Mouse (Mus musculus): ENCODE measurements around the gene Hspd1.

The Hspd1 gene

DNA sequence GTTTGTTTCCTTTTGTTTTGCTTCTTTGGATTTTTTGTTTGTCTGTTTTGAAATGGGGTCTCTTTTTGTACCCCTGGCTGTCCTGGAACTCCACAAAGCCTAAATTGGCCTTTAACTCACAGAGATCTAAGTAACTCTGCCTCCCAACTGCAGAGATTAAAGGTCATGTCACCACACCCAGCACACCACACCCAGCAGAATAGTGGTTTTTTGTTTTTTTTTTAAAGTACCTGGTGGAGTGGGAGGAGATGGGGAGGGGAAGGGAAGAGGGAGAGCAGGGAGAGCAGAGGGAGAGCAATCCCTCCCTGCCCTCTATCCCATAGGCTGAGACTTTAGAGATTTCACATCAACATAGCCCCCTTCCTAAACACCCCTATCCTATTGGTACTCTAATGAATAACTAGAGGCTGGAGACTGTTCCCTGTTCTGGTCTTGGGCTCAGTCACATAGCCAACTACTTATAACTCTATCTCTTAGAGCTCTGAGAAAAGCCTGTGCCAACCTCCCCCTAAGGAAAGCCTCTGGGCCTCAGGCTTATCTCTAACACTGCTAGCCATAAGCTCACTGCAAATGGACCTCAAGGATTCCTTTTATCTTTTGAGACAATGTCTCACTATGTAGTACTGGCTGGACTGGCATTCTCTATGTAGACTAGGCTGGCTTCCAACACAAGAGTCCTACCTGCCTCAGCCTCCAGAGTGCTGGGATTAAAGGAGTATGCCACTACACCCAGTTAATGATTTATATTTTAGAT is 56.8 kb downstream of the Hspd1 start:
- no peak for DNase-seq

DNA sequence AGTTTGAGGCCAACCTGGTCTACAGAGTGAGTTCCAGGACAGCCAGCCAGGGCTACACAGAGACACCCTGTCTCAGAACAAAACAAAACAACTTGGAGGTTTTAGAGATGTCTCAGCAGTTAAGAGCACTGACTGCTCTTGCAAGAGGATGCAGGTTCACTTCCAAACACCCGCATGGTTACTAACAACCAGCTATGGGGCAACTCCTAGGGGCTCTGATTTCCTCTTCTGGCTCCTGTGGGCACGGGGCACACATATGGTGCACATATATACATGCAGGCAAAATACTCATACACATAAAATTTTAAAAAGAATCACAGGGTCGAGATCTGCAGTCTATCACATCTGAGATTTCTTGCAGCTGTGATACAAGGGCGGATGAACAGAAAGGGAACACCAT is 58.6 kb downstream of the Hspd1 start:
- DNase-seq, result no peak

DNA sequence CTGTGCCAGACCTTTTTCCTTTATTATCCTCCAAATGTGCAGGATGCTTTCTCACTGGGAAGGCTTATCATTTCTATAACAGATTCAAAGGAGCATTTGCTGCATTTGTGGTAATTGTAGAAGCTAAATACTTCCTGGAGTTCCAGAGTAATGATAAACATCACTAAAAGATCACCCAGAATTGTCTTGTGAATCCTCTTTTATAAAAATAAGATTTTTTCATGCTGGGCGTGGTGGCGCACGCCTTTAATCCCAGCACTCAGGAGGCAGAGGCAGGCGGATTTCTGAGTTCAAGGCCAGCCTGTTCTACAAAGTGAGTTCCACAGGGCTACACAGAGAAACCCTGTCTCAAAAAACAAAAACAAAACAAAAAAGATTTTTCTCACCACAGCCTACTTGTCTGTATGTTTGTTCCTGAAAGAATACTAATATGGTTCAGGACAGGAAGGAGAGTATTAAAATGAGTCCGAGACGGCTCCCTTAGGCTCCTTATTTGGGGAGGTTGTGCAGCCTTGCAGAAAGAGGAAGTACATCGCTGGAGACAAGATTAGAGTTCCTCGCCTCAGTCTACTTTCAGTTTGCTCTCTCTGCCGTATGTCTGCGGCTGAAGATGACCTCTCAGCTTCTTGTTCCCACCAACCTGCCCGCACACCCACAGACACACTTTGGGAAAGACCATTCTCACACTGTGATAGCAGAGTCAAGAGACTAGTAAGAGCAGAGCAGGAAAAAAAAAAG is 59.4 kb downstream of the Hspd1 start:
- no peak for DNase-seq

- DNase-seq, result no peak
Measured at GRCm38 (mm10) chr1:55027966-55028365, 60.1 kb downstream of the Hspd1 start.
